Mouse (Mus musculus): ENCODE results near the gene Rhbdf1. TPM values are rescaled to one million over a fixed set of nuclear protein-coding genes. Genes with fewer than 3 reads are reported as not detected.

Gene Rhbdf1
- total RNA-seq, 2 experiments from 2014 or later, result 17.9 to 19.8 TPM

Other genes with a start within 250 kb of the Rhbdf1 start
- 1,000 to 10,000 TPM in 1 of 2 experiments, 100 to 1,000 TPM in 1; 972 to 1,023 TPM for gene Nsg2, start 221.8 kb downstream of the Rhbdf1 start, total RNA-seq (2021)
- not detected for gene Il9r, start 22.0 kb downstream of the Rhbdf1 start, total RNA-seq (2021)
- gene Snrnp25, start 16.9 kb downstream of the Rhbdf1 start, total RNA-seq (2021), result 10 to 100 TPM; 20.3 to 21.6 TPM
- gene Mpg, start 4.2 kb upstream of the Rhbdf1 start, total RNA-seq (2021), result 10 to 100 TPM; 21.5 to 22.5 TPM
- gene Nprl3, start 45.4 kb upstream of the Rhbdf1 start, total RNA-seq (2021), result 10 to 100 TPM; 51.0 to 57.6 TPM
- not detected for gene Hba-x, start 54.1 kb upstream of the Rhbdf1 start, total RNA-seq (2021)
- 100 to 1,000 TPM in 1 of 2 experiments, 10 to 100 TPM in 1; 42.1 to 158 TPM for gene Hba-a1, start 61.2 kb upstream of the Rhbdf1 start, total RNA-seq (2021)
- 1 to 10 TPM; 3.4 to 5.2 TPM for gene Hbq1b, start 64.7 kb upstream of the Rhbdf1 start, total RNA-seq (2021)
- 100 to 1,000 TPM in 1 of 2 experiments, 10 to 100 TPM in 1; 33.9 to 114 TPM for gene Hba-a2, start 74.2 kb upstream of the Rhbdf1 start, total RNA-seq (2021)
- 1 to 10 TPM; 1.9 to 3.1 TPM for gene Hbq1a, start 77.8 kb upstream of the Rhbdf1 start, total RNA-seq (2021)
- gene Sh3pxd2b, start 125.5 kb upstream of the Rhbdf1 start, total RNA-seq (2021), result 10 to 100 TPM; 43.8 to 48.2 TPM
- gene Ubtd2, start 233.1 kb upstream of the Rhbdf1 start, total RNA-seq (2021), result 10 to 100 TPM; 65.6 to 68.6 TPM